Mouse (Mus musculus): Measurements from ENCODE around the gene Snrpb2. TPM values are rescaled to one million over a fixed set of nuclear protein-coding genes. Genes with fewer than 3 reads are reported as not detected.

Snrpb2 gene
- polyA plus RNA-seq, 1 experiment from 2014 or later: 48.7 TPM

GRCm38 (mm10) chr2:143024226-143024625, 38.6 kb upstream of the Snrpb2 start:
- no peak for ATAC-seq
- TF ChIP-seq CTCF (IDR thresholded peaks at IDR 0.05; ENCODE audit: low read depth): no peak
- Histone ChIP-seq H3K4me3 (ENCODE audit: low read depth, low read length) (no peak overlapping the region), H3K36me3 (ENCODE audit: control insufficient read depth, insufficient read depth) (no peaks in the 10 kb centered on the region), H3K27me3 (replicated peaks; ENCODE audit: control insufficient read depth, insufficient read depth, low read length) (no peaks in the 10 kb centered on the region), H3K4me1 (replicated peaks; ENCODE audit: control insufficient read depth, insufficient read depth, low read length) (no peaks in the 10 kb centered on the region), H3K9me3 (ENCODE audit: control insufficient read depth) (no peaks in the 10 kb centered on the region), H3K27ac (ENCODE audit: low read depth, low read length) (no peak overlapping the region), H3K4me2 (replicated peaks; ENCODE audit: low read depth) (no peak overlapping the region), H3K9ac (ENCODE audit: low read depth, low read length) (no peak overlapping the region)
- WGBS: 80% methylated on average over 4 of the region's 4 CpGs

GRCm38 (mm10) chr2:143031283-143031682, 31.6 kb upstream of the Snrpb2 start:
- Histone ChIP-seq H3K4me3 (ENCODE audit: low read depth, low read length) (no peak overlapping the region), H3K9ac (ENCODE audit: low read depth, low read length) (no peak overlapping the region), H3K36me3 (ENCODE audit: control insufficient read depth, insufficient read depth) (no peaks in the 10 kb centered on the region), H3K27me3 (replicated peaks; ENCODE audit: control insufficient read depth, insufficient read depth, low read length) (no peaks in the 10 kb centered on the region), H3K4me2 (replicated peaks; ENCODE audit: low read depth) (no peak overlapping the region), H3K4me1 (replicated peaks; ENCODE audit: control insufficient read depth, insufficient read depth, low read length) (no peaks in the 10 kb centered on the region), H3K9me3 (ENCODE audit: control insufficient read depth) (no peaks in the 10 kb centered on the region), H3K27ac (ENCODE audit: low read depth, low read length) (no peak overlapping the region)
- no peak for TF ChIP-seq CTCF (IDR thresholded peaks at IDR 0.05; ENCODE audit: low read depth)
- WGBS: 88% methylated on average over 1 of the region's 1 CpGs
- ATAC-seq: no peak

DNA sequence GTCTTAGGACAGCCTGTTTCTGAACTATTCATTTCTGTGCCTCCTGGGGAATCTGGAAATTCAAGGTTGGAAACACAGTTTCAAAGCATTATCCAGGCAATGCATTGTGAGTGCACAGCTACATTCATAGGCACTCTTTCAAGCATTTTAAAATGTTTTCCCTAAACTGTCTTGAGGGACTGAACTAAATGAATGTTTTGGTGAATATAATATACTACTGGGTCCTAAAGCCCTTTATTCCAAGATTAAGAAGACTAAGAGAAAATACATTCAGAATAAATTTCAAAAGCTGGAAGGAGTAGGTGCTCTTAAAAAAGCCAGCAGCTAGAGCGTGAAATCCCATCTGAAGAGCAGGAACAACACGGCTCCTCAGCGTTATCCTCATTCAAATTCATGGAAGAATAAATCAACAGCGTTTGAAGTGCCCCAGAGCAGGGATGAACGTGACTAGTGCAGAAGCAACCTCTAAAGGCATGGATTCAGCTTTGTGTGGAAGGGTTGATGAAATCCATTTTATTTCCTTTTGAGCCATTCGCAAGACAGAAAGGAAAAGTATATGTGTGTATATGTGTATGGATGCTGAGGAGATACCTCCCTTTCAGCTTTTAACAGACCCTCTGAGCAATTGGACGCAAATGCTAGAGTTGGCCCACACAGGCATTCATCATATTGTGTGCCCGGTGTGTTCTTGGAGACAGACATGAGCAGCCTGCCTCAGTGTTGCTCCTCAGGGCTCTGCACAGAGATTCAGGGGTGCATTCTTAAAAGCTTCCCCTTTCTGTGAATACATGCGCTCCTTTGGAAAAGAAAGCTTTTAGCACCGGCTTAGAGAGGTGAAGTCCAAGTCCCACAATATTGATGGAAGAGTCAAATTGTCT, 30.2 kb upstream of the Snrpb2 start:
- H3K36me3 ChIP-seq (ENCODE audit: control insufficient read depth, insufficient read depth): no peaks in the 10 kb centered on the region
- TF ChIP-seq CTCF (IDR thresholded peaks at IDR 0.05; ENCODE audit: low read depth): no peak
- 69% methylated on average over 10 of the region's 10 CpGs for WGBS
- no peak overlapping the region for H3K4me2 ChIP-seq (replicated peaks; ENCODE audit: low read depth)
- no peaks in the 10 kb centered on the region for H3K9me3 ChIP-seq (ENCODE audit: control insufficient read depth)
- no peak overlapping the region for H3K4me3 ChIP-seq (ENCODE audit: low read depth, low read length)
- H3K4me1 ChIP-seq (replicated peaks; ENCODE audit: control insufficient read depth, insufficient read depth, low read length): no peaks in the 10 kb centered on the region
- no peak overlapping the region for H3K9ac ChIP-seq (ENCODE audit: low read depth, low read length)
- ATAC-seq: no peak
- no peak overlapping the region for H3K27ac ChIP-seq (ENCODE audit: low read depth, low read length)
- H3K27me3 ChIP-seq (replicated peaks; ENCODE audit: control insufficient read depth, insufficient read depth, low read length): no peaks in the 10 kb centered on the region

- Histone ChIP-seq H3K27me3 (replicated peaks; ENCODE audit: control insufficient read depth, insufficient read depth, low read length) (no peaks in the 10 kb centered on the region), H3K27ac (ENCODE audit: low read depth, low read length) (no peak overlapping the region), H3K4me3 (ENCODE audit: low read depth, low read length) (no peak overlapping the region), H3K9ac (ENCODE audit: low read depth, low read length) (no peak overlapping the region), H3K4me2 (replicated peaks; ENCODE audit: low read depth) (no peak overlapping the region; the same call in 1 of the 2 replicates), H3K4me1 (replicated peaks; ENCODE audit: control insufficient read depth, insufficient read depth, low read length) (no peaks in the 10 kb centered on the region), H3K9me3 (ENCODE audit: control insufficient read depth) (no peaks in the 10 kb centered on the region), H3K36me3 (ENCODE audit: control insufficient read depth, insufficient read depth) (no peaks in the 10 kb centered on the region)
- 62% methylated on average over 7 of the region's 7 CpGs for WGBS
- no peak for ATAC-seq
- TF ChIP-seq CTCF (IDR thresholded peaks at IDR 0.05; ENCODE audit: low read depth): no peak
Observed at GRCm38 (mm10) chr2:143034350-143035085, 28.3 kb upstream of the Snrpb2 start.

DNA sequence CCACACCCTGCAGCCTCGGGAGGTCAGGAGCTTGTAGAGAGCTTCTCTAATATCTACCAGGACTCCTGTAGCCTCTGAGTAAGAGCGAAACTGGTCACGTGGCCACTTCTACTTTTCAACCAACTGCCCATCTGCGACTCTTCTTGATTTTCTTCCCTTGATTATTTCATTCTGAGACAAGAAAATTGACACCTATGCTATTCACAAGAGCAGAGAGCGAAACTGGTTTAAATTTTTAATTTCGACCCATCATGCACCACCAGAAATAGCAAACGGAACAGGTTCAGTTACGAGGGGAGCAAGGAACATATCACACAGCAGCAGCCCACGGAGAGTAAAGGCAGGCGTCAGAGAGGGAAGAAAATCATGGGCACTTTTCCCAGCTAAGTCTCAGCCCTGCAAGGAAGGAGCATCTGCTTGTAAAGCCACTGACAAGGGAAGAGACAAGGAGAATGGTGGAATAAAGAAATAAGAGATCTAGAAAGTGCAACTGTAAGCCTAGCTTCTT, 27.7 kb upstream of the Snrpb2 start:
- ATAC-seq: no peak
- H3K4me1 ChIP-seq (replicated peaks; ENCODE audit: control insufficient read depth, insufficient read depth, low read length): no peaks in the 10 kb centered on the region
- no peak overlapping the region for H3K9ac ChIP-seq (ENCODE audit: low read depth, low read length)

DNA sequence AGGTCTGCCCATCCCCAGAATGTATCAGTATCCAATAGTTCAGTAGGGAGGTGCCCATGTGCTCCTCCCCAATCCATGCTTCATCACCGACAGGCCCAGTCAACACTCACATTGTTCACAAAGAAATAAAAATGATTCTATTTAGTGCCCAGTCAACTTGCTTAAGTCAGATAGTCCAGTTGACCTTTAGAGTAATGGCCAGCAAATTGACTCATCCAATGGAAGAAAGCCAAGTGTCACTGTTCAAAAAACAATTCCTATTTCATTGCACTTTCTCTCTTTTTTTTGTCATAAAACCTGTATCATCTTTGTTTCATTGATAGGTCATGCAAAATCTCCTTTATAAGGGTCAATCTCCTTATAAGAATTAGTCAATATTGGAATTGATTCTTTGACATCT, 21.2 kb upstream of the Snrpb2 start:
- no peak for ATAC-seq
- no peaks in the 10 kb centered on the region for H3K9me3 ChIP-seq (ENCODE audit: control insufficient read depth)
- H3K9ac ChIP-seq (ENCODE audit: low read depth, low read length): no peak overlapping the region
- no peak overlapping the region for H3K4me3 ChIP-seq (ENCODE audit: low read depth, low read length)
- H3K4me1 ChIP-seq (replicated peaks; ENCODE audit: control insufficient read depth, insufficient read depth, low read length): no peaks in the 10 kb centered on the region
- no peak overlapping the region for H3K27ac ChIP-seq (ENCODE audit: low read depth, low read length)
- H3K27me3 ChIP-seq (replicated peaks; ENCODE audit: control insufficient read depth, insufficient read depth, low read length): no peaks in the 10 kb centered on the region
- H3K36me3 ChIP-seq (ENCODE audit: control insufficient read depth, insufficient read depth): no peaks in the 10 kb centered on the region
- WGBS: 89% methylated on average over 1 of the region's 1 CpGs
- TF ChIP-seq CTCF (IDR thresholded peaks at IDR 0.05; ENCODE audit: low read depth): no peak
- H3K4me2 ChIP-seq (replicated peaks; ENCODE audit: low read depth): no peak overlapping the region

More for the DNA sequence above, 27.7 kb upstream of the Snrpb2 start:
- Histone ChIP-seq H3K4me3 (ENCODE audit: low read depth, low read length) (no peak overlapping the region), H3K27ac (ENCODE audit: low read depth, low read length) (no peak overlapping the region), H3K36me3 (ENCODE audit: control insufficient read depth, insufficient read depth) (no peaks in the 10 kb centered on the region), H3K9me3 (ENCODE audit: control insufficient read depth) (no peaks in the 10 kb centered on the region), H3K27me3 (replicated peaks; ENCODE audit: control insufficient read depth, insufficient read depth, low read length) (no peaks in the 10 kb centered on the region), H3K4me2 (replicated peaks; ENCODE audit: low read depth) (peak overlapping the region; percentile 9; the same call in 1 of the 2 replicates)
- 70% methylated on average over 10 of the region's 10 CpGs for WGBS
- TF ChIP-seq CTCF (IDR thresholded peaks at IDR 0.05; ENCODE audit: low read depth): no peak

Data from intestine, postnatal 0 days (tissue).